Mouse (Mus musculus) MEL (cell line): ENCODE results near the gene B3gat3. TPM values are rescaled to one million over a fixed set of nuclear protein-coding genes. Genes with fewer than 3 reads are reported as not detected.

Source experiments
- DNase-seq: peaks from one replicate; pipeline ENCODE4 v3.0.0; 2011; ENCODE audit warnings: low read depth, low spot score
- H3K27ac ChIP-seq: 2 replicates; pipeline ENCODE4 v1.5.1; 2012; ENCODE audit warnings: low read depth, mild to moderate bottlenecking, control low read depth, low read length, moderate library complexity; ENCODE audit not compliant: control insufficient read depth
- H3K27me3 ChIP-seq, 2 experiments: fragments of 150-350 bp in 1 of 2; sonication (generic) in 1 of 2; 2 replicates each; pipeline ENCODE4 v1.6.1; 2012; ENCODE audit warnings: low read length in 2 of 2, mild to moderate bottlenecking in 2 of 2, improper control_type of control experiment in 1 of 2, moderate library complexity in 1 of 2; ENCODE audit not compliant: insufficient read depth in 2 of 2, control insufficient read depth in 1 of 2
- H3K36me3 ChIP-seq, 2 experiments: 2 replicates each; pipeline ENCODE4 v1.6.1; 2012 to 2014; ENCODE audit warnings: low read length in 2 of 2, improper control_type of control experiment in 1 of 2, inconsistent platforms in 1 of 2, mild to moderate bottlenecking in 1 of 2; ENCODE audit not compliant: insufficient read depth in 2 of 2, control insufficient read depth in 1 of 2
- H3K4me1 ChIP-seq, 2 experiments: fragments of 150-350 bp in 1 of 2; sonication (generic) in 1 of 2; 2 replicates each; pipeline ENCODE4 v1.6.1; 2012; ENCODE audit warnings: low read length in 2 of 2, improper control_type of control experiment in 1 of 2, mild to moderate bottlenecking in 1 of 2; ENCODE audit not compliant: insufficient read depth in 2 of 2, control insufficient read depth in 1 of 2
- H3K4me3 ChIP-seq, 2 experiments: fragments of 150-350 bp in 1 of 2; sonication (generic) in 1 of 2; 2 replicates each; pipeline ENCODE4 v1.5.1; 2012; ENCODE audit warnings: low read depth in 2 of 2, low read length in 2 of 2, mild to moderate bottlenecking in 2 of 2, moderate library complexity in 2 of 2, control low read depth in 1 of 2, improper control_type of control experiment in 1 of 2; ENCODE audit not compliant: control insufficient read depth in 1 of 2, insufficient read depth in 1 of 2
- H3K79me2 ChIP-seq: 2 replicates; pipeline ENCODE4 v1.6.1; 2012; ENCODE audit warnings: mild to moderate bottlenecking, low read length, moderate library complexity; ENCODE audit not compliant: control insufficient read depth, poor library complexity, insufficient read depth
- H3K9ac ChIP-seq: 2 replicates; pipeline ENCODE4 v1.6.1; 2012; ENCODE audit warnings: low read depth, mild to moderate bottlenecking, control low read depth, low read length, moderate library complexity; ENCODE audit not compliant: control insufficient read depth, poor library complexity, severe bottlenecking
- H3K9me3 ChIP-seq: fragments of 150-350 bp; sonication (generic); replicated peaks from 2 replicates; pipeline ENCODE4 v1.6.1; 2012; ENCODE audit warnings: mild to moderate bottlenecking, low read length, improper control_type of control experiment, moderate library complexity; ENCODE audit not compliant: insufficient read depth
- CHD1 ChIP-seq: IDR thresholded peaks from 2 replicates; pipeline ENCODE4 v1.6.1; 2012; ENCODE audit warnings: low read depth, mild to moderate bottlenecking, inconsistent platforms, low read length, improper control_type of control experiment
- CHD2 ChIP-seq: IDR thresholded peaks from 2 replicates; pipeline ENCODE4 v1.6.1; 2011; ENCODE audit warnings: low read length, improper control_type of control experiment
- CTCF ChIP-seq, 3 experiments: IDR thresholded peaks in 2 of 3; conservative IDR thresholded peaks in 1 of 3; 2 replicates each; pipeline ENCODE4 v1.5.1; 2011 to 2012; ENCODE audit warnings: low read length in 3 of 3, low read depth in 2 of 3, mild to moderate bottlenecking in 2 of 3, improper control_type of control experiment in 1 of 3, inconsistent platforms in 1 of 3, mixed read lengths in 1 of 3, moderate library complexity in 1 of 3; ENCODE audit not compliant: control insufficient read depth in 1 of 3, insufficient read depth in 1 of 3, poor library complexity in 1 of 3, severe bottlenecking in 1 of 3
- E2F4 ChIP-seq: IDR thresholded peaks from 2 replicates; pipeline ENCODE4 v1.6.1; 2011; ENCODE audit warnings: low read depth, low read length, improper control_type of control experiment, borderline replicate concordance
- GABPA ChIP-seq: IDR thresholded peaks from 2 replicates; pipeline ENCODE4 v1.6.1; 2012; ENCODE audit warnings: low read depth, mild to moderate bottlenecking, inconsistent platforms, low read length, improper control_type of control experiment, moderate library complexity
- KAT2A ChIP-seq: conservative IDR thresholded peaks from 2 replicates; pipeline ENCODE4 v1.6.1; 2012; ENCODE audit warnings: low read depth, low read length, improper control_type of control experiment, inconsistent platforms
- MEF2A ChIP-seq: IDR thresholded peaks from 2 replicates; pipeline ENCODE4 v1.6.1; 2014; ENCODE audit warnings: low read depth, mild to moderate bottlenecking, inconsistent platforms, low read length, improper control_type of control experiment; ENCODE audit not compliant: poor library complexity, insufficient replicate concordance, severe bottlenecking; ENCODE audit errors: extremely low read depth
- MXI1 ChIP-seq: IDR thresholded peaks from 2 replicates; pipeline ENCODE4 v1.6.1; 2011; ENCODE audit warnings: mild to moderate bottlenecking, low read depth, low read length, improper control_type of control experiment
- MYB ChIP-seq: IDR thresholded peaks from 2 replicates; pipeline ENCODE4 v1.6.1; 2011; ENCODE audit warnings: mild to moderate bottlenecking, low read depth, low read length, improper control_type of control experiment
- MYC ChIP-seq: IDR thresholded peaks from 2 replicates; pipeline ENCODE4 v1.6.1; 2011; ENCODE audit warnings: low read depth, mild to moderate bottlenecking, low read length, improper control_type of control experiment, moderate library complexity
- NRF1 ChIP-seq: IDR thresholded peaks from 2 replicates; pipeline ENCODE4 v1.6.1; 2014; ENCODE audit warnings: low read depth, mild to moderate bottlenecking, inconsistent platforms, low read length, improper control_type of control experiment, moderate library complexity; ENCODE audit not compliant: poor library complexity, insufficient read depth, severe bottlenecking
- POLR2A ChIP-seq, 2 experiments: IDR thresholded peaks; 2 replicates each; pipeline ENCODE4 v1.6.1; 2011 to 2012; ENCODE audit warnings: low read length in 2 of 2, mild to moderate bottlenecking in 2 of 2, control low read depth in 1 of 2, improper control_type of control experiment in 1 of 2, low read depth in 1 of 2, moderate library complexity in 1 of 2; ENCODE audit not compliant: control insufficient read depth in 1 of 2, insufficient read depth in 1 of 2, poor library complexity in 1 of 2
- POLR2AphosphoS5 ChIP-seq: IDR thresholded peaks from 2 replicates; pipeline ENCODE4 v1.6.1; 2012; ENCODE audit warnings: low read depth, borderline replicate concordance, mild to moderate bottlenecking, inconsistent platforms, low read length, moderate library complexity, mixed read lengths
- RAD21 ChIP-seq: IDR thresholded peaks from 2 replicates; pipeline ENCODE4 v1.6.1; 2011; ENCODE audit warnings: mild to moderate bottlenecking, low read depth, low read length, improper control_type of control experiment
- RCOR1 ChIP-seq: IDR thresholded peaks from 2 replicates; pipeline ENCODE4 v1.6.1; 2012; ENCODE audit warnings: low read depth, mild to moderate bottlenecking, inconsistent platforms, low read length, improper control_type of control experiment
- SMC3 ChIP-seq: IDR thresholded peaks from 2 replicates; pipeline ENCODE4 v1.6.1; 2011; ENCODE audit warnings: low read depth, low read length, improper control_type of control experiment
- TAL1 ChIP-seq: IDR thresholded peaks from 2 replicates; pipeline ENCODE4 v1.6.1; 2012; ENCODE audit warnings: mild to moderate bottlenecking, inconsistent platforms, low read length, moderate library complexity, mixed read lengths
- USF2 ChIP-seq, 2 experiments: IDR thresholded peaks; 2 replicates each; pipeline ENCODE4 v1.6.1; 2011 to 2012; ENCODE audit warnings: improper control_type of control experiment in 2 of 2, low read length in 2 of 2, borderline replicate concordance in 1 of 2, inconsistent platforms in 1 of 2, low read depth in 1 of 2, mild to moderate bottlenecking in 1 of 2; ENCODE audit not compliant: insufficient read depth in 1 of 2
- ZKSCAN1 ChIP-seq: IDR thresholded peaks from 2 replicates; pipeline ENCODE4 v1.6.1; 2012; ENCODE audit warnings: low read depth, mild to moderate bottlenecking, inconsistent platforms, low read length, improper control_type of control experiment, moderate library complexity
- ZNF384 ChIP-seq: IDR thresholded peaks from 2 replicates; pipeline ENCODE4 v1.6.1; 2012; ENCODE audit warnings: low read depth, mild to moderate bottlenecking, inconsistent platforms, low read length, improper control_type of control experiment
- polyA plus RNA-seq, 2 experiments: library from polyadenylated mRNA; stranded (reverse) in 1 of 2; unstranded in 1 of 2; fragments of >175 nt in 1 of 2; fragments of >200 nt in 1 of 2; gene quantifications; 2 replicates each; pipeline versions ENCODE4 v1.2.1 to v1.2.4; 2012; ENCODE audit warnings: low replicate concordance in 2 of 2, low read depth in 1 of 2; ENCODE audit not compliant: insufficient read length in 2 of 2, insufficient read depth in 1 of 2, missing spikeins in 1 of 2
- total RNA-seq: library from RNA; depleted of rRNA; stranded (reverse); fragments of 300-350 nt; gene quantifications from 2 replicates; pipeline ENCODE4 v1.2.3, GENCODE M21; 2012

The B3gat3 gene
- total and polyA plus RNA-seq, 3 experiments = 26.2 to 35.4 TPM; not detected in 1

DNA sequence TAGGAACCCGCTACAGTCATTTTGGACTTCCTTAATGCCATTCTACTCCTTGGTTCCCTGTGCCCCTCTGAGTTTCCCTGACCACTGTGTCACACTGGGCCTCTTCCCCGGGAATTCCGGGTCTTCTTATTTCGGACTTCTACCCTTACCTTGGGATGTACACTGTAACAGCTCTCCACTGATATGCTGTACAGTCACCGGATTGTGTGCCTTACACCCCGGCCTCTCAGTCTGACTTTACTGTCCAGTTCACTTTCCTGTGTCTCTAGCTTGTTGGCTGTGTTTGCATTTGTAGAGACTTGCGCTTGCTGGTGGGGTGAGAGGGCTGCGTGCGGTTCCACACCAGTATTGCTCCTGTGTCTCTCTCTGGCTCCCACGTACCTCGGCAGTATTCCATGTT, 9.9 kb downstream of the B3gat3 start:
- H3K36me3 ChIP-seq = peaks cover 0 to 27% of the 10 kb centered on the region in 2 experiments; a peak in 2 of 4 replicates
- peak; percentile 27 for DNase-seq
- H3K4me1 ChIP-seq = peaks cover 18 to 37% of the 10 kb centered on the region in 2 experiments
- H3K9me3 ChIP-seq = no peaks in the 10 kb centered on the region
- H3K27me3 ChIP-seq = no peaks in the 10 kb centered on the region
- H3K27ac ChIP-seq = peak overlapping the region; percentile 50
- peak overlapping the region; percentile 66 to 79 for H3K4me3 ChIP-seq
- H3K9ac ChIP-seq = peak overlapping the region; percentile 89
- TF ChIP-seq NRF1 (no peak), CHD2 (no peak), E2F4 (no peak), MYB (no peak), SMC3 (no peak), MXI1 (no peak), GABPA (no peak), USF2 (IDR thresholded peaks at IDR 0.05; ENCODE audit: borderline replicate concordance in 1 of 2, insufficient read depth in 1 of 2, low read depth in 1 of 2, low read length in 2 of 2) (no peak), MYC (no peak), ZKSCAN1 (no peak), POLR2A (IDR thresholded peaks at IDR 0.05; ENCODE audit: control insufficient read depth in 1 of 2, insufficient read depth in 1 of 2, low read depth in 1 of 2, low read length in 2 of 2, poor library complexity in 1 of 2) (no peak), KAT2A (no peak), MEF2A (no peak), CTCF (IDR thresholded peaks at IDR 0.05 in 2 of 3, conservative IDR thresholded peaks at IDR 0.05 in 1 of 3; ENCODE audit: control insufficient read depth in 1 of 3, insufficient read depth in 1 of 3, low read depth in 2 of 3, low read length in 3 of 3, poor library complexity in 1 of 3, severe bottlenecking in 1 of 3) (no peak), RCOR1 (no peak), ZNF384 (no peak), CHD1 (no peak)
- H3K79me2 ChIP-seq = no peaks in the 10 kb centered on the region; the same call in none of the 2 replicates

DNA sequence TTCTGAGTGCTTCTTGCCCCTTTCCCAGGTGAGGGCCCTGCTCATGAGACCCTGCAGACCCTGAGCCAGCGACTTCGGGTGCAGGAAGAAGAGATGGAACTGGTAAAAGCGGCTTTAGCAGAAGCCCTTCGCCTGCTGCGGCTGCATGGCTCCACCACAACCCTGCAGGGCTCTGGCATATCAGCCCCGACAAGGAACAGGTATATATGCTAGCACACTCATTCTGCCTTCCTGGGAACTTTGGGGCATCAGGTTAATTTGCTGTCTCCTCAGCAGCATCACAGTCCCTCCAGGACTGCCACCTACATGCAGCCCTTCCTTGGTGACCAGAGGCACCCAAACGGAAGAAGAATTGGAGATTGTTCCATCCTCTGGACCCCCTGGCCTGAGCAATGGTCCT, 10.6 kb downstream of the B3gat3 start:
- Histone ChIP-seq H3K27ac (no peak overlapping the region), H3K36me3 (peaks cover 0 to 27% of the 10 kb centered on the region in 2 experiments; a peak in 2 of 4 replicates), H3K27me3 (no peaks in the 10 kb centered on the region), H3K4me3 (no peak overlapping the region), H3K9ac (no peak overlapping the region; the same call in 1 of the 2 replicates), H3K9me3 (no peaks in the 10 kb centered on the region), H3K79me2 (no peaks in the 10 kb centered on the region; the same call in none of the 2 replicates), H3K4me1 (peaks cover 18 to 37% of the 10 kb centered on the region in 2 experiments)
- DNase-seq = no peak
- TF ChIP-seq POLR2AphosphoS5 (no peak), MYB (no peak), RAD21 (no peak), TAL1 (no peak)
